Mouse (Mus musculus): Measurements from ENCODE around the gene Zpbp2.

- TF ChIP-seq MAX (IDR thresholded peaks at IDR 0.05; ENCODE audit: low read length): no peak
- TF ChIP-seq EP300 (IDR thresholded peaks at IDR 0.05; ENCODE audit: low read depth in 1 of 2, low read length in 2 of 2): no peak
- no peak for TF ChIP-seq ETS1 (IDR thresholded peaks at IDR 0.05; ENCODE audit: low read depth, low read length)
- TF ChIP-seq CTCF (IDR thresholded peaks at IDR 0.05 in 2 of 3, conservative IDR thresholded peaks at IDR 0.05 in 1 of 3; ENCODE audit: control insufficient read depth in 1 of 3, insufficient read depth in 1 of 3, low read depth in 2 of 3, low read length in 3 of 3, poor library complexity in 1 of 3, severe bottlenecking in 1 of 3): no peak
- TF ChIP-seq ELF1 (IDR thresholded peaks at IDR 0.05; ENCODE audit: low read depth, low read length): no peak
- TF ChIP-seq UBTF (IDR thresholded peaks at IDR 0.05; ENCODE audit: borderline replicate concordance, insufficient read depth, low read depth, low read length): no peak
- TF ChIP-seq POLR2A (IDR thresholded peaks at IDR 0.05; ENCODE audit: control insufficient read depth in 1 of 2, insufficient read depth in 1 of 2, low read depth in 1 of 2, low read length in 2 of 2, poor library complexity in 1 of 2): no peak
- TF ChIP-seq TCF12 (IDR thresholded peaks at IDR 0.05; ENCODE audit: low read depth, low read length): no peak
- TF ChIP-seq E2F4 (IDR thresholded peaks at IDR 0.05; ENCODE audit: borderline replicate concordance, low read depth, low read length): no peak
- no peak for TF ChIP-seq CHD1 (IDR thresholded peaks at IDR 0.05; ENCODE audit: low read depth, low read length)
These were observed 24.0 kb upstream of the Zpbp2 start for GRCm38 (mm10) chr11:98526824-98527461.
